Mouse (Mus musculus): ENCODE data around the gene Cpt1c. TPM values are rescaled to one million over a fixed set of nuclear protein-coding genes. Genes with fewer than 3 reads are reported as not detected.

Cpt1c gene
- polyA plus RNA-seq, 1 experiment from 2014 or later = 22.1 TPM

DNA sequence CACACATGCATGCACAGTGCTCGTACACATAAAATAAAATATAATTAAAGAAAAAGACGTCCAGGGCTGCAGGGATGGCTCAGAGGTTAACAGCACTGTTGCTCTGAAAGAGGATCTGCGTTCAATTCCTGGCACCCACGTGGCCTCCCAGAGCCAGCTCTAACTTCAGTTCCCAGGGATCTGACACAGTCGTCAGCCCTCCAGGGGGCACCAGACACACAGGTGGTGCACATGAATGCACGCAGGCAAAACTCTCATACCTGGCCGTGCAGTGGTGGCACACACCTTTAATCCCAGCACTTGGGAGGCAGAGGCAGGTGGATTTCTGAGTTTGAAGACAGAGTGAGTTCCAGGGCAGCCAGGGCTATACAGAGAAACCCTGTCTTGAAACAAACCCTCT lies 8.7 kb downstream of the Cpt1c start:
- ChIA-PET POLR2A (interaction anchor here (0.6 kb wide), 1 partner anchor 359 kb away, joined by 10 read pairs; no protein-coding TSS in a partner anchor), CTCF (interaction anchor here (1.0 kb wide), 1 partner anchor 103 kb away, joined by 3 read pairs; no protein-coding TSS in a partner anchor)
- DNase-seq (ENCODE audit: low read depth, low spot score) = no peak
- TF ChIP-seq CTCF (IDR thresholded peaks at IDR 0.05) = no peak
- ATAC-seq = no peak
- no peaks in the 10 kb centered on the region for H3K27me3 ChIP-seq
- in situ Hi-C loops (cut with MboI; ENCODE audit: low pct_unique_long_range_greater_than_20kb) = loop anchor here (25.0 kb wide), 1 partner anchor 254 kb away; the partner anchor contains the start of gene Izumo2

DNA sequence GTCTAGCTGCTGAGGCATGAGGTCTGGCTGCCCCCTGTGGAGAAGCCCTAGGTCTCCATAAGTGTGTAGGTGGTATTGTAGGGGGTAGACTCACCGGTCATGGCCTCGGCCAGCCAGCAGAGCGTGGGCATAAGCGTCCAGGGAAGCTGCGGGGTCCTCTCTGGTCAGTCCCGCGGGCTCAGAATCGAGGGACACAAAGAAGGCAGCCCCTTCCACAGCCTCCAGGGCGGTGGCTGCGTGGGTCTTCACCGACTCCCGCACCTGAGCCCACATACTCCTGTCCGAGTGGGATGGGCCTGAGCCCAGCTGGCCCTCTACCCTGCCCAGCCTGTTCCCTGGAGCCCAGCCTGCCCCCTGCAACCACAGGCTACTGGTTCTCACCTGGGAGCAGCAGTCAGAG lies 9.7 kb downstream of the Cpt1c start:
- no peak for TF ChIP-seq CTCF (IDR thresholded peaks at IDR 0.05)
- POLR2A ChIA-PET = no interaction called here
- in situ Hi-C loops (cut with MboI; ENCODE audit: low pct_unique_long_range_greater_than_20kb) = loop anchor here (25.0 kb wide), 1 partner anchor 253 kb away; the partner anchor contains the start of gene Izumo2
- ATAC-seq (no peak), DNase-seq (ENCODE audit: low read depth, low spot score) (no peak)
- CTCF ChIA-PET = no interaction called here
- no peaks in the 10 kb centered on the region for H3K27me3 ChIP-seq

- TF ChIP-seq CTCF (IDR thresholded peaks at IDR 0.05) = no peak
- in situ Hi-C loops (cut with MboI; ENCODE audit: low pct_unique_long_range_greater_than_20kb) = loop anchor here (25.0 kb wide), 1 partner anchor 251 kb away; the partner anchor contains the start of gene Izumo2
- DNase-seq (ENCODE audit: low read depth, low spot score) (no peak), ATAC-seq (no peak)
- H3K27me3 ChIP-seq = no peaks in the 10 kb centered on the region
- ChIA-PET POLR2A (no interaction called here), CTCF (no interaction called here)
Measured at GRCm38 (mm10) chr7:44962831-44963230, 11.8 kb downstream of the Cpt1c start.

DNA sequence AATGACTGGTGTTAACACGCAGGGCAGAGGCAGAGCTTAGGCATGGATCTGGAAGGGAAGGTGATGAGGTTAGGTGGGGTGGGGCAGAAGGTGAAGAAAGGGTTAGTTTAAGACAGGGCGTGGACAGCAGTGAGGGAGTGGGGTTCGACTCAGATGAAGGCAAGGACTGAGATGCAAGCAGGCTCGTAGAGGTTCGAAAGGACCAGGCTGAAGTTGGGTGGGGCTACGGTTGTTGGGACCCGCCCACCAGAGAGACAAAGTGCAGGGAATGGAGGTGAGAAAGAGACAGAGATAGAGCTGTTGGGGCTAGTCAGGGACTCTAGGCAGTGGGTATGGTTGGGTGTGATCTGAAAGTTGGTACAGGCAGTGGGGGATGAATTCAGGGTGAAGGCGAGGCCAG lies 12.3 kb downstream of the Cpt1c start:
- in situ Hi-C loops (cut with MboI; ENCODE audit: low pct_unique_long_range_greater_than_20kb) = loop anchor here (25.0 kb wide), 1 partner anchor 250 kb away; the partner anchor contains the start of gene Izumo2
- CTCF ChIA-PET = no interaction called here
- POLR2A ChIA-PET = no interaction called here
- ATAC-seq (no peak), DNase-seq (ENCODE audit: low read depth, low spot score) (no peak)
- no peak for TF ChIP-seq CTCF (IDR thresholded peaks at IDR 0.05)
- no peaks in the 10 kb centered on the region for H3K27me3 ChIP-seq

GRCm38 (mm10) chr7:44960512-44960910 lies 14.1 kb downstream of the Cpt1c start:
- no peaks in the 10 kb centered on the region for H3K27me3 ChIP-seq
- DNase-seq (ENCODE audit: low read depth, low spot score) (no peak), ATAC-seq (no peak)
- ChIA-PET POLR2A (no interaction called here), CTCF (no interaction called here)
- no peak for TF ChIP-seq CTCF (IDR thresholded peaks at IDR 0.05)
- in situ Hi-C loops (cut with MboI; ENCODE audit: low pct_unique_long_range_greater_than_20kb) = loop anchor here (25.0 kb wide), 1 partner anchor 248 kb away; the partner anchor contains the start of gene Izumo2

GRCm38 (mm10) chr7:44959874-44960511 lies 14.7 kb downstream of the Cpt1c start:
- POLR2A ChIA-PET = no interaction called here
- no peaks in the 10 kb centered on the region for H3K27me3 ChIP-seq
- ATAC-seq (no peak), DNase-seq (ENCODE audit: low read depth, low spot score) (no peak)
- in situ Hi-C loops (cut with MboI; ENCODE audit: low pct_unique_long_range_greater_than_20kb) = loop anchor here (5.0 to 25.0 kb wide), 4 partner anchors 38 to 248 kb away; partner anchors contain the start of genes Fuz, Izumo2 and Med25
- no peak for TF ChIP-seq CTCF (IDR thresholded peaks at IDR 0.05)
- CTCF ChIA-PET = no interaction called here

DNA sequence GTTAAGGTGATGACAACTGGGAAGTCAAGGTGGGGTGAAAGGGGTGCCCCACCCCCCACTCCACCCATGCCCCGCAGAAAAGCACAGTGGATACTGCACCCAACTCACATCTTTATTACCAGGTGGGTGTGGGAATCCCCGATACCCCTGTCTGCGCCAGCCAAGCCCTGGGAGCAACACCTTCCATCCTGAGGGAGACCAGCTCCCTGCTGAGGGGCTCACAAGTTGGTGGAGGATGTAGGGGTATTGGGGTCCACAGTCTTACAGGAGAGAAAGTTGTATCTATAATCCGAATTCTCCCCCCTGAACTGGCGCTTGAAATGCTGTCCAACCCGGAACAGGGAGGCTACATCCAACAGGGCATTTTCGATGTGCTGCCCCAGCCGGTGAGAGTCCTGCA lies 15.4 kb downstream of the Cpt1c start:
- CTCF ChIA-PET = interaction anchor here (2.4 to 2.5 kb wide), 2 partner anchors 18 to 23 kb away, joined by 8 read pairs; no protein-coding TSS in a partner anchor
- ATAC-seq = no peak
- no peak for TF ChIP-seq CTCF (IDR thresholded peaks at IDR 0.05)
- no peaks in the 10 kb centered on the region for H3K27me3 ChIP-seq
- in situ Hi-C loops (cut with MboI; ENCODE audit: low pct_unique_long_range_greater_than_20kb) = loop anchor here (5.0 to 25.0 kb wide), 4 partner anchors 37 to 247 kb away; partner anchors contain the start of genes Fuz, Izumo2 and Med25
- POLR2A ChIA-PET = no interaction called here
- DNase-seq (ENCODE audit: low read depth, low spot score) = no peak

GRCm38 (mm10) chr7:44958208-44958607 lies 16.4 kb downstream of the Cpt1c start:
- ATAC-seq (no peak), DNase-seq (ENCODE audit: low read depth, low spot score) (no peak)
- no peaks in the 10 kb centered on the region for H3K27me3 ChIP-seq
- ChIA-PET POLR2A (interaction anchor here (1.4 to 2.1 kb wide), 2 partner anchors 28 to 107 kb away, joined by 4 to 5 read pairs; no protein-coding TSS in a partner anchor), CTCF (interaction anchor here (0.7 to 4.3 kb wide), 9 partner anchors 15 to 107 kb away, joined by 3 to 30 read pairs (median 4); partner anchors contain the start of genes Ap2a1 and Ptov1)
- no peak for TF ChIP-seq CTCF (IDR thresholded peaks at IDR 0.05)
- in situ Hi-C loops (cut with MboI; ENCODE audit: low pct_unique_long_range_greater_than_20kb) = loop anchor here (5.0 to 25.0 kb wide), 4 partner anchors 36 to 246 kb away; partner anchors contain the start of genes Fuz, Izumo2 and Med25

GRCm38 (mm10) chr7:44957183-44957835 lies 17.3 kb downstream of the Cpt1c start:
- DNase-seq (ENCODE audit: low read depth, low spot score) = no peak
- ATAC-seq = no peak
- TF ChIP-seq CTCF (IDR thresholded peaks at IDR 0.05) = no peak
- in situ Hi-C loops (cut with MboI; ENCODE audit: low pct_unique_long_range_greater_than_20kb) = loop anchor here (5.0 to 25.0 kb wide), 4 partner anchors 35 to 245 kb away; partner anchors contain the start of genes Fuz, Izumo2 and Med25
- POLR2A ChIA-PET = interaction anchor here (1.4 to 2.1 kb wide), 2 partner anchors 27 to 107 kb away, joined by 4 to 5 read pairs; no protein-coding TSS in a partner anchor
- CTCF ChIA-PET = interaction anchor here (0.7 to 4.3 kb wide), 9 partner anchors 14 to 106 kb away, joined by 3 to 30 read pairs (median 6); partner anchors contain the start of genes Ap2a1, Ptov1 and Tsks
- no peaks in the 10 kb centered on the region for H3K27me3 ChIP-seq

DNA sequence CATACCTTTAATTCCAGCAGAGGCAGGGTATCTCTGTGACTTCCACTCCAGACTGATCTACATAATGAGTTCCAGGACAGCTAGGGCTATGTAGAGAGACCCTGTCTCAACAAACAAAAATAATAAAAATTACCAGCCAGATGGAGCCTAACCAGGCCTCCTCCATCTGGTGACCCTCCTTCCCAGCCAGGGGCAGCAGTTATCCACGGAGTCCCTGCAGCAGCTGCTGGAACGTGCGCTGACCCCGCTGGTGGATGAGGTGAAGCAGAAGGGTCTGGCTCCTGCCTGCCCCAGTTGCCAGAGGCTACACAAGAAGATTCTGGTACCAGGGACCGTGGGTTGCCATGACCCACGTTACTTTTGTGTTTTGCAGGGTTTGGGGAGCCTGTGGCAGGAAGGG lies 18.4 kb downstream of the Cpt1c start:
- no peaks in the 10 kb centered on the region for H3K27me3 ChIP-seq
- TF ChIP-seq CTCF (IDR thresholded peaks at IDR 0.05) = no peak
- ChIA-PET CTCF (interaction anchor here (1.3 to 4.3 kb wide), 4 partner anchors 13 to 29 kb away, joined by 3 to 30 read pairs (median 7); partner anchors contain the start of genes Ap2a1 and Tsks), POLR2A (interaction anchor here (1.2 to 2.1 kb wide), 2 partner anchors 18 to 26 kb away, joined by 3 to 4 read pairs; no protein-coding TSS in a partner anchor)
- ATAC-seq = no peak
- no peak for DNase-seq (ENCODE audit: low read depth, low spot score)
- in situ Hi-C loops (cut with MboI; ENCODE audit: low pct_unique_long_range_greater_than_20kb) = loop anchor here (5.0 to 25.0 kb wide), 4 partner anchors 34 to 244 kb away; partner anchors contain the start of genes Fuz, Izumo2 and Med25
